Mouse (Mus musculus) brain, embryonic 14.5 days (tissue): ENCODE measurements around the gene Themis2. TPM values are rescaled to one million over a fixed set of nuclear protein-coding genes. Genes with fewer than 3 reads are reported as not detected.
"Not testable (repeated sequence)": the region's sequence is repeated elsewhere in the genome, so short reads cannot be mapped to it uniquely, and the experiment has no call there.

ENCODE experiments used
- DNase-seq: peaks from one replicate; pipeline ENCODE4 v3.0.0-alpha.2; 2011; ENCODE audit warnings: low read depth
- CTCF ChIP-seq: fragments of 200-500 bp; IDR thresholded peaks from 2 replicates; pipeline ENCODE4 v1.5.1; 2012; ENCODE audit warnings: inconsistent platforms, mild to moderate bottlenecking, moderate library complexity, borderline replicate concordance; ENCODE audit not compliant: insufficient read depth, insufficient read length; ENCODE audit errors: extremely low read depth
- POLR2A ChIP-seq: fragments of 200-500 bp; IDR thresholded peaks from 2 replicates; pipeline ENCODE4 v1.6.1; 2012; ENCODE audit warnings: mild to moderate bottlenecking, inconsistent platforms, borderline replicate concordance; ENCODE audit not compliant: poor library complexity, insufficient read depth, insufficient read length, severe bottlenecking; ENCODE audit errors: extremely low read depth
- polyA plus RNA-seq: library from polyadenylated mRNA; depleted of rRNA; stranded (reverse); fragments of >200 nt; gene quantifications from 2 replicates; pipeline ENCODE4 v1.2.3, GENCODE M21; 2012

The Themis2 gene
- polyA plus RNA-seq, 1 experiment, result 0.90 TPM

DNA sequence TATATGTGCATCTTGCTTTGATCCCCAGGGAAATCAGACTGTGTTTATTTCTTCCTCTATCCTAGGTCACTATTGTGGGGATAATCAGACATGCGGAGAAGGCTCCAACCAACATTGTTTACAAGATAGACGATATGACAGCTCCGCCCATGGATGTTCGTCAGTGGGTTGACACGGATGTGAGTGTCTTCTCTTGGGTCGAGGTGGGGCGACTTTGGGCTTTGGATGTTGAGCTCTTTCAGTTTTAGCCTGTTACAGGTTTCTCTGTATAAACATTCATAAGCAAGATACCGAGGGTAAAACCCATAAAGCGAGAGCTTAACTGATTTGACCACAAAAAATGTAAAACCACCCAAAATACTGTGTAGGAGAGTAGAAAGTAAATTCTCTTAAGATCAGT lies 24.4 kb downstream of the Themis2 start:
- no peak for TF ChIP-seq POLR2A
- no peak for TF ChIP-seq CTCF
- DNase-seq, result no peak

DNA sequence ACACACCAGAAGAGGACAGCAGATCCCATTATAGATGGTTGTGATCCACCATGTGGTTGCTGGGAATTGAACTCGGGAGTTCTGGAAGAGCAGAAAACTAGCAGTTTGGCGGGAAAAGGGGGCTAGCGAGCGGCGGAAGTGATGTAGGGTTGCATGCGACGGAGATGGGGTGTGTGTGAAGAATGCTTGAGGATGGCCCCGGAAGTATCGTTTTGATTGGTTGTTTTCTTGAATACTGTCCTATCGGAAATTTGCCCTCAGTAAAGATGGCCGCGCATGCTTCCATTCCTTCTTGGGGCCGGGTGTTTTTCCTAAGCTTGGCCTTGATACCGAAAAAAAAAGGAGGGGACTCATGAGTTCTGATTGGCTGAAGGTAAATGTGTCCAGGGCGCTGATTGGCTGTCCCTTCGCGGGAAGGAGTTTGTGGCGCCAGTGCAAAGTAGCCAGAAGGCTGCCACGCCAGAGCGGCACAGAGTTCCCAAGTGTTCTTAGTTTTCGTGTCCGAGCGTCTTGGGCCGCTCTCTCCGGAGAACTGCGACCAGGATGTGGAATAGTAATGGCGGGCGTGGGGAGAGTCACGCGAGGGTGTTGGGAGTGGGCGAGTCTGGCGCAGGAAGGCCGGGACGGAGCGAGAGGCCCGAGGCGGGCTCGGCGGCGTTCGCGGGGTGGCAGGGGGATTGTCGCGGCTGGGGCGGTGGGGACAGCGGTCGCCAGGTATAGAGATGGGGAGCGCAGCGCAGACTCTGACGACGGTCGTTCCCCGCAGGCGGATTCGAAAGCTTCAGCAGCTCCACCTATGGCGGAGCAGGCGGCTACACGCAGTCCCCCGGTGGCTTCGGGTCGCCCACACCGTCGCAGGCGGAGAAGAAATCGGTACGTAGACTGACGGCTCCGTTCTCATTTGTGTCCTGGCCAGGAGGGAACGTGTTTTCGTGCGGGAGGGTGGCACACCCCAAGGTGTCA lies 28.0 kb downstream of the Themis2 start, which contains the start of gene Rpa2:
TSS of gene Rpa2 (plus strand) at position 419 of the 963 bp plus-strand sequence.
- TF ChIP-seq CTCF, result no peak
- no peak for TF ChIP-seq POLR2A
- DNase-seq, result peak; percentile 100

DNA sequence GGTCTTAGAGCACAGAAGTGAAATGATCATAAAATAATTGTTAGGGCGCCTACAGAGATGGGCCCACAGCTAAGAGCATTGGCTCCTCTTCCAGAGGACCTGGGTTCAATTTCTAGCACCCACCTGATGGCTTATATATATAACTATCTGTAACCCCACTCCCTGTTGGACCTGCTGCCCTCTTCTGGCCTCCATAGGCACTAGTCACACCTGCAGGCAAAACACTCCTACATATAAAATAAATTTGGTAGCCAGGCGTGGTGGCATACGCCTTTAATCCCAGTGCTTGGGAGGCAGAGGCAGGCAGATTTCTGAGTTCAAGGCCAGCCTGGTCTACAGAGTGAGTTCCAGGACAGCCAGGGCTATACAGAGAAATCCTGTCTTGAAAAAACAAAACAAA lies 33.1 kb downstream of the Themis2 start:
- not testable (repeated sequence) for DNase-seq

DNA sequence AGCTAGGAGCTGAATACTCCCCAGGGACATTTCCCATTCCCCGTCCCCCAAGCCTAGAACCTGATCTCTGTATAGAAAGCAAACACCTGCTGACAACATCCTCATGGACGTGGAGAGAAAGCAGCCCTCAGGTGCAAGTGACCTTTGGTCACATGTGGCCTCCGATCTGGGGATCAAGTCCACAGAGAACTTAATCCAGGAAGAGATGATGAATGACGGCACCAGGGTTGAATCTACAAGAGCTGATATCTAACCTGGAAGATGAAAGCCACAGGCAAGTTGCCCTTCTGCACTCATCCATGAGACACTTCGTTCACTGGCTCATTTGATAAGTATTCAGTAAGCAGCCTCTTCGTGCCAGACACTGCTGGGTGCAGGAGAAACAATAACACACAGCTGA lies 33.6 kb downstream of the Themis2 start:
- no peak for DNase-seq
- TF ChIP-seq CTCF (no peak), POLR2A (no peak)

DNA sequence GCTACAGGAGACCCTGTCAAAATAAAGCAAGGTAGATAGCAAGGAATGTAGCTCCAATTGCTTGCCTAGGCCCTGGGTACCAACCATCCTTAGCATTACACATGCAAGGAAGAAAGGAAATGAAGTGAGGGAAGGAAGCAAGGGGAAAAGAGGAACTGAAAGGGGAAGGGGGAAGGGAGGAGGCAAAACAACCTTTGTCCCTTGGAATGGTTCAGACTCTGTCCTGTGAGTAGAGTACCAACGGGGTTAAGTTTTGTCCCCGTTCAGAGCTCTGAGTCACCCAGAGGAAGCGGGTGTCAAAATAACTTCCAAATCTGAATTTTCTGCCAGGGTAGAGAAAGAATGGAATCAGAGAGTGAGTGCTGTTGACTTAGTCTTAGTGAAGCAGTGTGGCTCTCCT lies 35.9 kb downstream of the Themis2 start:
- DNase-seq, result no peak
- TF ChIP-seq POLR2A (no peak), CTCF (no peak)

DNA sequence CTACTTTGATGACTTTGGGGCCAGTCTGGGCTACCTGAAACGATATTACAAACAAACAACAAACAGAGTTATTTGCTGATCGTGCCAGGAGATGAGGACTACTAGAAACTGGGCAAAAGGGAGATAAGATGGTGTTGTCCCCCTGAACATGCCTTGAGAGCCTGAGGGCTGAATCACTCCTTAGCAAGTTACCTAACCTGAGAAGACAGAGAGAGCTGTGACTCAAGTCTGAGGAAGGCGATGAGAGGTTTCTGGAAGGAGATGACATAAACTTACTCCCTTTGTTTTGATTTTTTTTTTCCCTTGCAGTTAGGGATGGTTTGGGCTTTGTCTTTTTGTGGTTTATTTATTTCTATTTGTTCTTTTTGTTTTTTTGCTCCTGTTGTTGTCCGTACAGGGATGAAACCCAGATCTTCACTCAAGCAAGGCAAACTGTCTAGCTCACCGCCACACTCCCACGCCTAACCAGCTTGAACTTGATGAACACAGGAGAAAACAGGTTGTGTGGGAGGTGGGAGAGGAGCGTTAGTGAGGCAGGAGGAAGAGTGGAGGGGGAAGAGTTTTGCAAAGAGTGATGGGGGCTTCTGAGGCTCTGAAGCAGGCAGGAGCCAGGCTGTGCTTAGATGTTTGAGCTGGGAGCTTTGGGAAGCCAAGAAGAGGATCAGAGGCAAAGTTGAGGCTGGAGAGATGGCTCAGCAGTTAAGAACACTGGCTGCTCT lies 38.4 kb downstream of the Themis2 start:
- TF ChIP-seq CTCF (no peak), POLR2A (no peak)
- no peak for DNase-seq

DNA sequence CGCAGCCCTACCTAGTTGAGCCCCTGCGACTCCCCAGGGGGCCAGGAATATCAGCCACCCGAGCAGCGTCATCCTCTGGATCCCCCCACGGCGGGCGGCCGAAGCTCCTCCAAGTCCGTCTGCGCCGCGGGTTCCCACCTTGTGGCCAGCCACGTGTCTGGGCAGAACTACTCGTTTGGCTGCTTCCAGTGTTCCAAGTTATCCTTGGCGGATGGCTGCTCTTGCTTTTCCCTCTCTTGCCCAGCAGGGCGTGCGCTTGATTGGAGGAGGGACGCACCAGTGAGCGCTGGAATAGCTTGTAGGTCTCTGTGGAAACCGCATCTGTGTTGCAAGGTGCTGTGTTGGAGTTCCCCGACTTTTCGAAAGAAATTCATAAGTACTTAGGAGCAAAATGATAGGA lies 39.2 kb downstream of the Themis2 start, which contains the start of gene Smpdl3b:
TSS of gene Smpdl3b (minus strand) at position 279 of the 400 bp plus-strand sequence.
- TF ChIP-seq POLR2A (no peak), CTCF (peak; percentile 65)
- peak; percentile 88 for DNase-seq

DNA sequence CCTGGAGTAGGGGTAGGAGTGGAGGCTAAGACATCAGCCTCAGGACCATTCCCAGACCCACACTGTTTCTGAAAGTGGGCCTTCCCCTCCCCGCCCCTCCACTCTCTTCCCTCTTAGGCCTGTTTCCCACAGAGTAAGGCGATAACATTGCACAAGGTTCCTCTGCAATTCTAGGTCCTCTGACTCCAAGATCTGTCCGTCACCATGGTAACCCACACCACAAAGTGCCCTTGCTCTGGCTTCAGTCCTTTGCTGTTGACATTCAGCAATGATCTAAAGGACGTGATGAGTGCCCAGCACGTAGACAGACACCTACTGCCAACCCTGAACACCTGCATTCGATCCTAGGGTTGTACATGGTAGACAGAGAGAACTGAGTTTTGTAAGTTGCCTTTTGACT lies 43.2 kb downstream of the Themis2 start:
- TF ChIP-seq CTCF (no peak), POLR2A (no peak)
- DNase-seq, result peak; percentile 14

DNA sequence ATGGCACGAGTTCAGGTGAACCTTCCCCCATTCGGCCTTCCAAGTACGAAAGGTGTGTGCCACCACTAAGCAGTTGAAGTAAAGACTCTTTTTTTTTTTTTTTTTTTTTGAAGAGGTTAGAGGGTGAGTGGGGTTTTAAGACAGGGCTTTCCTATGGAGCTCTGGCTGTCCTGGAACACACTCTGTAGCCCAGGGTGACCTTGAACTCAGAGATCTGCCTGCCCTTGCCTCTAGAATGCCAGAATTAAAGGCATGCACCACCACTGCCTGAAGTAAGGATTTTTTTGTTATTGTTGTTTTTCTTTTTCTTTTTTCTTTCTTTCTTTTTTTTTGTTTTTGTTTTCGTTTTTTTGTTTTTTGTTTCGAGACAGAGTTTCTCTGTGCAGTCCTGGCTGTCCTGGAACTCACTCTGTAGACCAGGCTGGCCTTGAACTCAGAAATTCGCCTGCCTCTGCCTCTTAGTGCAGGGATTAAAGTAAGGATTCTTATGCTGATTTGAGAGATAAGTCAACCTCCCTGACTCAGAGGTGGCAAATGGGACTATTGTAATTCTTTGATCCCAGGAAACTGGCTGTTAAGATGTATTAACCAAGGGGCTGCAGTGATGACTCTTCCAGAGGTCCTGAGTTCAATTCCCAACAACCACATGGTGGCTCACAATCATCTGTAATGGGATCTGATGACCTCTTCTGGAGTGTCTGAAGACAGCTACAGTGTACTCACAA lies 46.8 kb downstream of the Themis2 start:
- TF ChIP-seq CTCF, result no peak
- TF ChIP-seq POLR2A, result no peak
- DNase-seq, result no peak

DNA sequence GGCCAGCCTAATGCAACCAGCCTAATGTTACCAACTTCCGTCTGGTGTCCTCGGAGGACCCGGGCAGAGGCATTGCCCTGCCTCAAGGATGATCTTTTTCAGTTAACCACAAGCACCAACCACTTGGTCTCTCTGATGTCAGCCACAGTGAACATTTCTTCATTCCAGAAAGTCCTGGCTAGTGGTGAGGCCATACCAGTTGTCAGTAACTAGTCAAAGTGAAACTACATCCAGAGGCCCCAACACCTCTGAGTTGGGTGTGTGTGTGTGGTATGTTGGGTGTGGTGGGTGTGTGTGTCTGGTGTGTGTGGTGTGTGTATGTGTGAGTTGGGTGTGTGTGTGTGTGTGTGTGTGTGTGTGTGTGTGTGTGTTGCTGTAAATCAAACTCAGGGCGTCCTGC lies 47.4 kb downstream of the Themis2 start:
- no peak for DNase-seq
- no peak for TF ChIP-seq POLR2A
- TF ChIP-seq CTCF, result no peak

DNA sequence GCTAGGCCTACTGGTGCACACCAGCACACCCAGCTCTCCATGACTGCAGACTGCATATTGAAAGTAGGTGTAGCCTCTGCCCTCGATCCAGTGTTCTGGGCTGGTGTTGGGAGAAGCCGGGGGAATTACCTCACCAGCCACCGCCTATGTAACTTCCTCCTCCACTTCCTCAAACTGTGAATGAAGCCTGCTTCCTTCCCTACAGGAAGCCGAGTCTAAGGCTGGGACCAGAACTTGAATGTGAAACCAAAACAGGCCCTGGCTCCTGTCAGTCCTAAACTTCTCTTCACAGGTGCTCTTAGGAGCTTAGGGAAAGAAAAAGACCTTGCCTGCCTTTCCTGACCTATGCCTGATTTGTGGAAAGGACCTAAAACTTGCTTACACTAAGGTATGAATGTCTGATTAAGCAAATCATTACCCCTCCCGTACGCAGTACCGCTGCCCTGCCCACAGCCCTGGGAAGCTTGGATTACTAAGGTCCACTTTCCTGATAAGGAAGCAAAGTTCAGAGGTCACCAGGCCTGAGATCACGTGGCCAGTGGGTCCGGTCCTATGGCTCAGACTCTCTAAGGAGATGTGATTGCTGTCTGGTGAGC lies 48.4 kb downstream of the Themis2 start:
- no peak for TF ChIP-seq POLR2A
- no peak for TF ChIP-seq CTCF
- no peak for DNase-seq
